Mouse (Mus musculus): ENCODE data around the gene Inppl1.

GRCm38 (mm10) chr7:101835457-101836109, 2.4 kb downstream of the Inppl1 start:
- no peak for TF ChIP-seq CTCF (IDR thresholded peaks at IDR 0.05; ENCODE audit: control insufficient read depth, insufficient read depth, insufficient read length)
- TF ChIP-seq MAX (IDR thresholded peaks at IDR 0.05), result no peak
- TF ChIP-seq USF1 (IDR thresholded peaks at IDR 0.05; ENCODE audit: low read depth), result no peak
- TF ChIP-seq MYOG (IDR thresholded peaks at IDR 0.05; ENCODE audit: control insufficient read depth, extremely low read depth, insufficient read length), result no peak
- TF ChIP-seq CEBPB (IDR thresholded peaks at IDR 0.05; ENCODE audit: low read depth), result no peak
